Mouse (Mus musculus) limb, embryonic 14.5 days (tissue): ENCODE data around the gene 4933415A04Rik. TPM values are rescaled to one million over a fixed set of nuclear protein-coding genes. Genes with fewer than 3 reads are reported as not detected.

Experiments used
- ATAC-seq: fragments of 200-750 bp; cut with Nextera tagmentation; 2 replicates; pipeline ENCODE4 v1.8.0; 2017; ENCODE audit warnings: low read depth, moderate number of reproducible peaks, moderate TSS enrichment; ENCODE audit not compliant: low FRiP score
- DNase-seq: peaks from one replicate; pipeline ENCODE4 v3.0.0-alpha.2; 2015; ENCODE audit warnings: low spot score
- H3K27ac ChIP-seq: fragments of 300-500 bp; sonication (generic); replicated peaks from 2 replicates; pipeline ENCODE4 v1.5.1; 2014; ENCODE audit warnings: low read depth, mild to moderate bottlenecking, low read length, moderate library complexity, mixed read lengths
- H3K27me3 ChIP-seq: fragments of 300-500 bp; sonication (generic); 2 replicates; pipeline ENCODE4 v1.6.1; 2014; ENCODE audit warnings: low read length, mixed read lengths; ENCODE audit not compliant: control insufficient read depth, insufficient read depth
- H3K36me3 ChIP-seq: fragments of 300-500 bp; sonication (generic); 2 replicates; pipeline ENCODE4 v1.6.1; 2014; ENCODE audit warnings: mild to moderate bottlenecking, low read length, moderate library complexity, mixed read lengths; ENCODE audit not compliant: control insufficient read depth, insufficient read depth
- H3K4me1 ChIP-seq: fragments of 300-500 bp; sonication (generic); 2 replicates; pipeline ENCODE4 v1.6.1; 2014; ENCODE audit warnings: antibody characterized with exemption, low read length, mixed read lengths; ENCODE audit not compliant: control insufficient read depth, insufficient read depth
- H3K4me2 ChIP-seq: fragments of 300-500 bp; sonication (generic); replicated peaks from 2 replicates; pipeline ENCODE4 v1.6.1; 2014; ENCODE audit warnings: low read depth, mild to moderate bottlenecking, low read length, moderate library complexity; ENCODE audit not compliant: severe bottlenecking
- H3K4me3 ChIP-seq: fragments of 300-500 bp; sonication (generic); replicated peaks from 2 replicates; pipeline ENCODE4 v1.5.1; 2014; ENCODE audit warnings: low read length
- H3K9ac ChIP-seq: fragments of 300-500 bp; sonication (generic); 2 replicates; pipeline ENCODE4 v1.6.1; 2014; ENCODE audit warnings: mild to moderate bottlenecking, low read depth, low read length, moderate library complexity; ENCODE audit not compliant: severe bottlenecking
- H3K9me3 ChIP-seq: fragments of 300-500 bp; sonication (generic); 2 replicates; pipeline ENCODE4 v1.6.1; 2016; ENCODE audit warnings: low read length; ENCODE audit not compliant: control insufficient read depth
- POLR2A ChIP-seq: fragments of 200-500 bp; IDR thresholded peaks from 2 replicates; pipeline ENCODE4 v1.8.0; 2012; ENCODE audit warnings: inconsistent platforms, mild to moderate bottlenecking, moderate library complexity, borderline replicate concordance; ENCODE audit not compliant: insufficient read depth, insufficient read length; ENCODE audit errors: extremely low read depth
- WGBS: fragments of 180-500 bp; shearing (Covaris S2); extraction: QIAGEN DNeasy Blood & Tissue Kit; methylation state at CpG from one replicate; pipeline ENCODE4 v1.1.7; 2014; 5-methylcytosine and 5-hydroxymethylcytosine counted together
- polyA plus RNA-seq, 2 experiments: library from polyadenylated mRNA; depleted of rRNA in 1 of 2; stranded (reverse) in 1 of 2; unstranded in 1 of 2; fragments of >200 nt; fragmentation: Nextera tagmentation in 1 of 2; extraction: Ambion mirVana in 1 of 2; gene quantifications; 2 replicates each; pipeline versions ENCODE4 v1.2.1 to v1.2.3; 2012 to 2014

4933415A04Rik gene
- polyA plus RNA-seq, 2 experiments = 0.70 to 2.2 TPM

GRCm38 (mm10) chr11:43638486-43638885, 51.6 kb downstream of the 4933415A04Rik start:
- no peak overlapping the region for H3K9ac ChIP-seq
- 94% methylated on average over 3 of the region's 3 CpGs for WGBS
- no peaks in the 10 kb centered on the region for H3K9me3 ChIP-seq
- no peaks in the 10 kb centered on the region for H3K36me3 ChIP-seq
- H3K27ac ChIP-seq = no peak overlapping the region
- peaks cover 12% of the 10 kb centered on the region for H3K4me1 ChIP-seq
- ATAC-seq = no peak
- no peak for DNase-seq
- no peak overlapping the region for H3K4me2 ChIP-seq
- H3K27me3 ChIP-seq = no peaks in the 10 kb centered on the region
- H3K4me3 ChIP-seq = no peak overlapping the region
- no peak for TF ChIP-seq POLR2A

Other genes starting within 250 kb of the 4933415A04Rik start
- gene Pttg1, start 160.8 kb upstream of the 4933415A04Rik start, polyA plus RNA-seq (2012; rRNA removed) = 50.9 and 66.8 TPM in 2 replicates
- 80.9 and 86.5 TPM in 2 replicates for gene Pttg1, start 160.8 kb upstream of the 4933415A04Rik start, polyA plus RNA-seq (2014; fragmentation: Nextera tagmentation; extraction: Ambion mirVana)
- gene Slu7, start 153.3 kb upstream of the 4933415A04Rik start, polyA plus RNA-seq (2012; rRNA removed) = 8.2 and 15.5 TPM in 2 replicates
- 48.2 and 52.1 TPM in 2 replicates for gene Slu7, start 153.3 kb upstream of the 4933415A04Rik start, polyA plus RNA-seq (2014; fragmentation: Nextera tagmentation; extraction: Ambion mirVana)
- 32.7 and 32.9 TPM in 2 replicates for gene C1qtnf2, start 112.8 kb upstream of the 4933415A04Rik start, polyA plus RNA-seq (2012; rRNA removed)
- 40.3 and 46.1 TPM in 2 replicates for gene C1qtnf2, start 112.8 kb upstream of the 4933415A04Rik start, polyA plus RNA-seq (2014; fragmentation: Nextera tagmentation; extraction: Ambion mirVana)
- 5.1 and 5.9 TPM in 2 replicates for gene Ccnjl, start 58.3 kb upstream of the 4933415A04Rik start, polyA plus RNA-seq (2012; rRNA removed)
- 7.7 and 11.5 TPM in 2 replicates for gene Ccnjl, start 58.3 kb upstream of the 4933415A04Rik start, polyA plus RNA-seq (2014; fragmentation: Nextera tagmentation; extraction: Ambion mirVana)
- 0.49 TPM in 1 of 2 replicates, not detected in the other for gene Fabp6, start 14.5 kb downstream of the 4933415A04Rik start, polyA plus RNA-seq (2012; rRNA removed)
- not detected in 2 replicates for gene Fabp6, start 14.5 kb downstream of the 4933415A04Rik start, polyA plus RNA-seq (2014; fragmentation: Nextera tagmentation; extraction: Ambion mirVana)
- gene Pwwp2a, start 95.0 kb downstream of the 4933415A04Rik start, polyA plus RNA-seq (2012; rRNA removed) = 34.8 and 37.7 TPM in 2 replicates
- 29.4 and 34.9 TPM in 2 replicates for gene Pwwp2a, start 95.0 kb downstream of the 4933415A04Rik start, polyA plus RNA-seq (2014; fragmentation: Nextera tagmentation; extraction: Ambion mirVana)
- gene Ttc1, start 161.0 kb downstream of the 4933415A04Rik start, polyA plus RNA-seq (2012; rRNA removed) = 28.6 and 40.8 TPM in 2 replicates
- 61.1 and 66.3 TPM in 2 replicates for gene Ttc1, start 161.0 kb downstream of the 4933415A04Rik start, polyA plus RNA-seq (2014; fragmentation: Nextera tagmentation; extraction: Ambion mirVana)